Mouse (Mus musculus): Measurements from ENCODE around the gene Ogfod3. TPM values are rescaled to one million over a fixed set of nuclear protein-coding genes. Genes with fewer than 3 reads are reported as not detected.

Gene Ogfod3
- polyA plus RNA-seq (2012; rRNA removed), result 7.9 and 11.5 TPM in 2 replicates

GRCm38 (mm10) chr11:121204161-121205006 is at the start of gene Ogfod3, which contains the start of gene Hexdc:
Gene Ogfod3, minus strand, starts transcription at chr11:121204711.
Gene Hexdc, plus strand, starts transcription at chr11:121204433.

GRCm38 (mm10) chr11:121236564-121237344 is 32.2 kb upstream of the Ogfod3 start, which contains the start of gene Narf:
Gene Narf, plus strand, starts transcription at chr11:121237253.

GRCm38 (mm10) chr11:121229018-121229439 is 24.5 kb upstream of the Ogfod3 start, which contains the start of gene Cybc1:
Gene Cybc1, minus strand, starts transcription at chr11:121229322.

GRCm38 (mm10) chr11:121159971-121160370 is 44.5 kb downstream of the Ogfod3 start, which contains the start of gene Uts2r:
Gene Uts2r, plus strand, starts transcription at chr11:121160271.

GRCm38 (mm10) chr11:121145865-121146264 is 58.6 kb downstream of the Ogfod3 start, which contains the start of gene Tex19.1:
Gene Tex19.1, plus strand, starts transcription at chr11:121146143.

Other genes with a start within 250 kb of the Ogfod3 start
- 20.4 and 24.3 TPM in 2 replicates for gene Csnk1d, start 213.4 kb downstream of the Ogfod3 start, polyA plus RNA-seq (2012; rRNA removed)
- 0.60 and 0.72 TPM in 2 replicates for gene Cd7, start 165.3 kb downstream of the Ogfod3 start, polyA plus RNA-seq (2012; rRNA removed)
- 21.4 and 32.9 TPM in 2 replicates for gene Sectm1b, start 141.1 kb downstream of the Ogfod3 start, polyA plus RNA-seq (2012; rRNA removed)
- gene Sectm1a, start 123.5 kb downstream of the Ogfod3 start, polyA plus RNA-seq (2012; rRNA removed), result 2.0 and 4.8 TPM in 2 replicates
- not detected in 2 replicates for gene Tex19.2, start 86.0 kb downstream of the Ogfod3 start, polyA plus RNA-seq (2012; rRNA removed)
- 0.04 TPM in 1 of 2 replicates, not detected in the other for gene Tex19.1, start 58.6 kb downstream of the Ogfod3 start, polyA plus RNA-seq (2012; rRNA removed)
- not detected in 2 replicates for gene Uts2r, start 44.4 kb downstream of the Ogfod3 start, polyA plus RNA-seq (2012; rRNA removed)
- gene Hexdc, start 278 bp downstream of the Ogfod3 start, polyA plus RNA-seq (2012; rRNA removed), result 8.6 and 10.0 TPM in 2 replicates
- gene Cybc1, start 24.6 kb upstream of the Ogfod3 start, polyA plus RNA-seq (2012; rRNA removed), result 10.2 and 10.3 TPM in 2 replicates
- 12.5 and 16.9 TPM in 2 replicates for gene Narf, start 32.5 kb upstream of the Ogfod3 start, polyA plus RNA-seq (2012; rRNA removed)
- 17.9 and 23.9 TPM in 2 replicates for gene Foxk2, start 55.3 kb upstream of the Ogfod3 start, polyA plus RNA-seq (2012; rRNA removed)
- gene Wdr45b, start 149.7 kb upstream of the Ogfod3 start, polyA plus RNA-seq (2012; rRNA removed), result 15.7 and 16.0 TPM in 2 replicates
- 1.3 and 1.7 TPM in 2 replicates for gene Rab40b, start 183.5 kb upstream of the Ogfod3 start, polyA plus RNA-seq (2012; rRNA removed)
- gene Fn3krp, start 216.7 kb upstream of the Ogfod3 start, polyA plus RNA-seq (2012; rRNA removed), result 0.73 and 1.9 TPM in 2 replicates
- 0.79 and 1.00 TPM in 2 replicates for gene Fn3k, start 230.2 kb upstream of the Ogfod3 start, polyA plus RNA-seq (2012; rRNA removed)
- gene Tbcd, start 247.2 kb upstream of the Ogfod3 start, polyA plus RNA-seq (2012; rRNA removed), result 20.4 and 30.0 TPM in 2 replicates